Mouse (Mus musculus) adrenal gland, adult 2 months (tissue): Measurements from ENCODE around the gene Tceal1. TPM values are rescaled to one million over a fixed set of nuclear protein-coding genes. Genes with fewer than 3 reads are reported as not detected.

ENCODE experiments used
- DNase-seq: peaks from one replicate; pipeline ENCODE4 v3.0.0; 2021
- polyA plus RNA-seq: library from polyadenylated mRNA; depleted of rRNA; stranded (reverse); fragments of >200 nt; gene quantifications from 2 replicates; pipeline ENCODE4 v1.2.3, GENCODE M21; 2012; rRNA removed
- total RNA-seq, 2 experiments: library from RNA; stranded (reverse); gene quantifications; 2 replicates each; pipeline ENCODE4 v1.2.3; 2021

Tceal1 gene
- total and polyA plus RNA-seq, 3 experiments = 0.81 to 11.8 (median 10.3) TPM

DNA sequence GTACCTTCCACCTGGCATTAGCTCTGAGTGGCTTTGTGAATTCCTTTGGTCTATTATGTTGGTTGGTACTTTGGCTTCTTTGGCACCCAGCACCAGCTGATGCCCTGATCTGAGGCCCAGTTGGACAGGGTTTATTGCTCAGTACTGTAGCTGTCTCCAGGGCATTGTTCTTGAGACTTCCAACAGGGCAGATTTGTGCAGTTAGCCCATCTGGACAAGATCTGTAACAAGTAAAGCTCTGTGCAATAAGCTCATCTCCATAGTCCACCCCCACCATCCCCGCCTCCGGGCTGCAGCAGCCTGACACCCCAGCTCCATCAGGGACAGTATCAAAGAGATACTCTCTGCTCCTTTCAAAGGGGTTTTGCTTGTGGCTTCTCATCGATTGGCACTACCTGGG is 47.7 kb downstream of the Tceal1 start:
- no peak for DNase-seq

Other genes with a start within 250 kb of the Tceal1 start
- gene Kir3dl1, start 190.0 kb upstream of the Tceal1 start, total RNA-seq = not detected
- gene Kir3dl1, start 190.0 kb upstream of the Tceal1 start, polyA plus RNA-seq = not detected in 2 replicates
- gene Kir3dl2, start 163.9 kb upstream of the Tceal1 start, total RNA-seq = not detected
- gene Kir3dl2, start 163.9 kb upstream of the Tceal1 start, polyA plus RNA-seq = not detected in 2 replicates
- 10 to 100 TPM; 25.1 to 43.3 TPM for gene Tceal3, start 117.1 kb upstream of the Tceal1 start, total RNA-seq
- 4.9 and 8.0 TPM in 2 replicates for gene Tceal3, start 117.1 kb upstream of the Tceal1 start, polyA plus RNA-seq
- 100 to 1,000 TPM; 323 to 342 TPM for gene Morf4l2, start 35.7 kb downstream of the Tceal1 start, total RNA-seq
- 10.3 and 10.5 TPM in 2 replicates for gene Morf4l2, start 35.7 kb downstream of the Tceal1 start, polyA plus RNA-seq
- under 1 TPM; 0.14 TPM for gene Glra4, start 72.2 kb downstream of the Tceal1 start, total RNA-seq
- not detected in 2 replicates for gene Glra4, start 72.2 kb downstream of the Tceal1 start, polyA plus RNA-seq
- 1 to 10 TPM; 3.6 to 4.0 TPM for gene Plp1, start 114.7 kb downstream of the Tceal1 start, total RNA-seq
- gene Plp1, start 114.7 kb downstream of the Tceal1 start, polyA plus RNA-seq = 3.0 and 4.6 TPM in 2 replicates
- gene Rab9b, start 160.8 kb downstream of the Tceal1 start, total RNA-seq = under 1 TPM; 0.12 to 0.66 TPM
- 0.08 and 0.11 TPM in 2 replicates for gene Rab9b, start 160.8 kb downstream of the Tceal1 start, polyA plus RNA-seq
- gene H2bfm, start 219.3 kb downstream of the Tceal1 start, total RNA-seq = not detected
- not detected in 2 replicates for gene H2bfm, start 219.3 kb downstream of the Tceal1 start, polyA plus RNA-seq